Mouse (Mus musculus) liver, adult (tissue): ENCODE data around the gene Emc6.

Experiments used
- GATA4 ChIP-seq: IDR thresholded peaks from 2 replicates; pipeline ENCODE4 v1.6.1; 2014; ENCODE audit warnings: mild to moderate bottlenecking, low read length; ENCODE audit not compliant: insufficient replicate concordance

Emc6 gene

GRCm38 (mm10) chr11:73194444-73194843 is 17.6 kb upstream of the Emc6 start:
- TF ChIP-seq GATA4 = no peak

- TF ChIP-seq GATA4 = no peak
Measured at GRCm38 (mm10) chr11:73193047-73193446, 16.2 kb upstream of the Emc6 start.

GRCm38 (mm10) chr11:73187231-73187630 is 10.4 kb upstream of the Emc6 start:
- no peak for TF ChIP-seq GATA4

DNA sequence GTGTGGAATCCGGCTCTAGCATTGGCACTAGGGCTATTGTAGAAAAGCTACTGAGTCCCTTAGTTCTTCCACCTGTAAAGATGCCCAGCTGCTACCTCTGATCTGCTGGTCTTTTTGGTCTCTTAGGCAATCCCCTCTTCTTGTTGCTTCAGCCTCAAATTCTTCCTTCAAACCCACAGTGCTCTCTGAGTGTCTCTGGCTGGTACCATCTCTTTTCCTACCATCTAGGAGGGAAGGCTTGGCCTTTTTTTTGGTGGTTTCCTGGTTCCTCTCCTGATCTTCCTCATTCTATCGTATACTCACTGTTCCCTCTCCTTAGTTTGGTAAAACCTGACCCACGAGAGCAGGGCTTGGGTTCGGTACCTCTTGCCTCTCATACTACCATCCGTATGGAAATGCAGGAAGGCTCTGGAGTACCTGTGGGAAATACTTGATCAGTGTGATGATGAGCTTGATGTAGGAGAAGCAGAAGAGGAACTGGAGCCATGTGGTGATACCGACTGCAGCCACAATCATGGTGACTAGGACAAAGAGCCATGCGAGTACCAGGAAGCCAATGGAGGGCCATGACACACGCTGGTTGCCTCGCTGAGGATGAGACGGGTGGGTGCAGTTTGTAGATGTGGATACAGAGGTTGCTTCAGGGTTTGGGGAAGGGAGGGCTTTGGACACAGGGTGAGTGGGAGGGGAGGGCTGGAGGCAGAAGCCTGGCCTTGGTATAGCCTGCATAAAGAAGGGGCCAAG is 9.2 kb upstream of the Emc6 start:
- TF ChIP-seq GATA4 = no peak

- TF ChIP-seq GATA4 = no peak
Measured at GRCm38 (mm10) chr11:73177895-73178294, 1.1 kb upstream of the Emc6 start.

DNA sequence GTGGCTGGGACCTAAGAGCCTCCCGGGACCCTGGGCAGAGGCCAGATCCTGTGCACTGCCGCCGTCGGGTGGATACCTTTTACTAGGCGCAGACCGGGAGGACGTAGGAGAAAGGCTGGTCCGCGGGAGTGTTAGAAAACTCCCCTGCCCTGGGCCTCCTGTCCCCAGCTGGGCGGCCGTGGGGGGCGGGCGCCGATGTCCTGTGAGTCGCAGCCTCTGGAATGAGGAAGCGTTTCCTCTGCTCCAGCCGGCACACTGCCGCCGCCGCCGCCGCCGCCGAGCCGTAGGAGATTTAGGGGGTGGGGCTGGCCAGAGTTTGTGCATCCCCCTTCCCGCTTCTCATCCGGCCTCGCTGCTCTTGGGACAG is 655 bp upstream of the Emc6 start:
- no peak for TF ChIP-seq GATA4

GRCm38 (mm10) chr11:73176186-73176585 is 651 bp downstream of the Emc6 start:
- TF ChIP-seq GATA4 = no peak

GRCm38 (mm10) chr11:73175612-73176011 is 1.2 kb downstream of the Emc6 start:
- TF ChIP-seq GATA4 = no peak

DNA sequence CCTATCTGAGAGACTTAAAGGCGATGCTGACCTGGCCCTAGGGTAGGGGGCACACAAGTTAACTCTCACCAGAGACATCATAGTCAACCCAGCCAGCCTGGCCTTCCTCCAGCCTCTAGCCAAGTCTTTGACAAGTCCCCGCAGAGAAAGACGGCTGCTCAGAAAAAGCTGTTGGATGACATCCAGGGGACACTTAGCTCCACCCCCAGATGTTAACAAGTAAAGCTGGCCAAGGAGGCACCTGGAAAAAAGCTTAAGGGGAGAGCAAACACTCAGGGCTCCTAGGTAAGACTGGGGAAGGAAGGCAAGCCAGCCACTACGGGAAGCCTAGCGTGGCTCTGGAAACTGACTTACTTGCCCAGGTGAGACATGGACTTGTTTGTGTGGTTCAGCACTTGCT is 4.7 kb downstream of the Emc6 start:
- no peak for TF ChIP-seq GATA4

DNA sequence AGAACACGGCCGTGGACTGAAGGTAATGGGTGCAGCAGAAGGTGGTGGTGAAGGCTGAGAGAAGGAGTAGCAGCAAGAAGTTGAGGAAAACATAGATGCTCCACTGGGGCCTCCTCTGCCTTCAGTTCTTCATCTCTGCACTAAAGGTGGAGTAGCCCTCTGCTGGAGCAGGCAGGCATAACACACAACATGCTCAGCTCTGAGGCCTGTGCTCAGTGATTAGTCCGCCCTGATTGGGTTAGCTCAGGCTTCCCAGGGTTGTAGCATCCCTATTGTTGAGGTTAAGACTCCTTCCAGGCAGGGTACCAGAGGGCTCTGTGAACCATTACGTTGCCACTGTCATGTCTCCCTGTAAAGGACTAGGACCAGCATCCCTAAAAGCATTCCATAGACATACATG is 7.6 kb downstream of the Emc6 start:
- TF ChIP-seq GATA4 = no peak

GRCm38 (mm10) chr11:73168576-73168975 is 8.3 kb downstream of the Emc6 start:
- no peak for TF ChIP-seq GATA4

DNA sequence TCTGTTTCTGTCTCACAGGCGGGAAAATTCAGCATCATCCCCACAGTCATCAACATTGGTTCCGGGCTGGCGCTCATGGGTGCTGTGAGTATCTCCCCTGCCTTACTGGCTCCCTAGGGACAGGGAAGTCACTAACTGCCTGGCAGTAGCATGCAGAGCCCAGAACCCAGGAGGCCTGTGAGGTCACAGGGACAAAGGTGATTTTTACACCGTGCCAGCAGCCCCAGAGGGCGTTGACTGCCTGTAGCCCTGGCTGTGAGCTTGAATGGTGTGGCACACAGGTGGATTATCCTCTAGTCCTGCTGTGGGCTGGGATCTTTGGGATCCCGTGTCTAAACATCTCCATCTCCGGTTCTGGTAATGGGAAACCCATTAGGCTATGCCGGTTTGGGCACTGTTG is 8.8 kb downstream of the Emc6 start:
- no peak for TF ChIP-seq GATA4

- TF ChIP-seq GATA4 = no peak
Measured at GRCm38 (mm10) chr11:73162284-73162683, 14.6 kb downstream of the Emc6 start.

DNA sequence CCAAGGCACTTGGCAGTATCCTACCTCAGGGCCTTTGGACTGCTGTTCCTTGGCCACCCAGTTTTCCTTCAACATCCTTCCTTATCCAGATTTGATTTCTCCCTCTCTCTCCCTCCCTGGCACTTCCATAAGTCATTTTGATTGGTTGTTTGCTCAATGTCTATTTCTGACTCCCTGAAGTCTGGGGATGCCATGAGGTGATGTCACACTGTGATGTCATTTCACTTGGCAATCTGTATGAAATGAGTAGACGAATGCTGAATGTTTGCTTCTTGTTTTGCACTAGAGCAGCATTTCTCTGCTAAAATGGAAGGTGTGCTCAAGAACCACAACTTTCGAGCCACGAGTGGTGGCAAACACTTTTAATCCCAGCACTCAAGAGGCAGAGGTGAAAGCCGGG is 15.2 kb downstream of the Emc6 start:
- TF ChIP-seq GATA4 = no peak

DNA sequence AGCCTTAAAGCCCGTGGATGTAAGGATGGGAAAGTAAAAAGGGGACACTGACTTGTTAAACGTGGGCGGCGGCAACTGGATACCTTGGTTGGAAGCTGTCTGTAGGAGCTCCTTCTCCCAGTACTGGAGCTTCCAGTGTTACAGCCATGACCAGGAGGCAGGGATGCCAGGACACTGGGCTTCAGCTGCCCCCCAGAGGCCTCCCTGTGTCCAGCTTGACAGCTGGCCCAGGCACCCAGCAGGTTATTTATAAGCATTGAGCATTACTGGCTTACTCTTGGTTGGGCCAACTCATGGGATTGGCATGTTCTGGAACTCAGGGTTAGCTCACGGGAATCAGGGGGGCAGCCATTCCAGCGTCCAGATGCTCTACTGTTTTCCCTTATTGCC is 16.0 kb downstream of the Emc6 start:
- no peak for TF ChIP-seq GATA4

- no peak for TF ChIP-seq GATA4
Measured at GRCm38 (mm10) chr11:73159957-73160810, 16.7 kb downstream of the Emc6 start, which contains the start of gene P2rx5. TSS of gene P2rx5 (plus strand) at chr11:73160421.
